Mouse (Mus musculus) brain, embryonic 14.5 days (tissue): ENCODE measurements around the gene Kcnma1. TPM values are rescaled to one million over a fixed set of nuclear protein-coding genes. Genes with fewer than 3 reads are reported as not detected.

Experiments used
- DNase-seq: peaks from one replicate; pipeline ENCODE4 v3.0.0-alpha.2; 2011; ENCODE audit warnings: low read depth
- CTCF ChIP-seq: fragments of 200-500 bp; IDR thresholded peaks from 2 replicates; pipeline ENCODE4 v1.5.1; 2012; ENCODE audit warnings: inconsistent platforms, mild to moderate bottlenecking, moderate library complexity, borderline replicate concordance; ENCODE audit not compliant: insufficient read depth, insufficient read length; ENCODE audit errors: extremely low read depth
- POLR2A ChIP-seq: fragments of 200-500 bp; IDR thresholded peaks from 2 replicates; pipeline ENCODE4 v1.6.1; 2012; ENCODE audit warnings: mild to moderate bottlenecking, inconsistent platforms, borderline replicate concordance; ENCODE audit not compliant: poor library complexity, insufficient read depth, insufficient read length, severe bottlenecking; ENCODE audit errors: extremely low read depth
- polyA plus RNA-seq: library from polyadenylated mRNA; depleted of rRNA; stranded (reverse); fragments of >200 nt; gene quantifications from 2 replicates; pipeline ENCODE4 v1.2.3, GENCODE M21; 2012

Gene Kcnma1
- polyA plus RNA-seq, 1 experiment = 18.3 TPM

GRCm38 (mm10) chr14:23791261-23791691 is 223.0 kb downstream of the Kcnma1 start:
- peak; percentile 76 for DNase-seq
- TF ChIP-seq CTCF (peak; percentile 80; the same call in 1 of the 2 replicates), POLR2A (no peak)

GRCm38 (mm10) chr14:23786687-23787073 is 227.6 kb downstream of the Kcnma1 start:
- no peak for TF ChIP-seq POLR2A
- TF ChIP-seq CTCF = no peak
- no peak for DNase-seq

- no peak for TF ChIP-seq POLR2A
- no peak for TF ChIP-seq CTCF
- no peak for DNase-seq
Observed at GRCm38 (mm10) chr14:23785921-23786686, 228.2 kb downstream of the Kcnma1 start.

GRCm38 (mm10) chr14:23782845-23783609 is 231.3 kb downstream of the Kcnma1 start:
- TF ChIP-seq CTCF (no peak), POLR2A (no peak)
- peak; percentile 85 for DNase-seq

- TF ChIP-seq POLR2A = no peak
- DNase-seq = no peak
Observed at GRCm38 (mm10) chr14:23774542-23774941, 239.7 kb downstream of the Kcnma1 start.

- TF ChIP-seq POLR2A (no peak), CTCF (no peak)
- DNase-seq = no peak
Observed at GRCm38 (mm10) chr14:23772685-23773084, 241.6 kb downstream of the Kcnma1 start.

- DNase-seq = no peak
- TF ChIP-seq CTCF (no peak), POLR2A (no peak)
Observed at GRCm38 (mm10) chr14:23771794-23772193, 242.5 kb downstream of the Kcnma1 start.

GRCm38 (mm10) chr14:23762471-23762870 is 251.8 kb downstream of the Kcnma1 start:
- no peak for TF ChIP-seq POLR2A
- TF ChIP-seq CTCF = no peak
- DNase-seq = no peak

- peak; percentile 45 for DNase-seq
- no peak for TF ChIP-seq CTCF
- no peak for TF ChIP-seq POLR2A
Observed at GRCm38 (mm10) chr14:23759626-23760025, 254.7 kb downstream of the Kcnma1 start.

GRCm38 (mm10) chr14:23758421-23758820 is 255.9 kb downstream of the Kcnma1 start:
- TF ChIP-seq CTCF (no peak), POLR2A (no peak)
- no peak for DNase-seq

- no peak for TF ChIP-seq CTCF
- TF ChIP-seq POLR2A = no peak
- no peak for DNase-seq
Observed at GRCm38 (mm10) chr14:23748011-23748410, 266.3 kb downstream of the Kcnma1 start.
